Mouse (Mus musculus) MEL (cell line): Measurements from ENCODE around the gene Itpka.

Experiments
- BHLHE40 ChIP-seq: IDR thresholded peaks from 2 replicates; pipeline ENCODE4 v1.6.1; 2012; ENCODE audit warnings: low read depth, mild to moderate bottlenecking, inconsistent platforms, low read length, improper control_type of control experiment, borderline replicate concordance
- CTCF ChIP-seq, 3 experiments: IDR thresholded peaks in 2 of 3; conservative IDR thresholded peaks in 1 of 3; 2 replicates each; pipeline ENCODE4 v1.5.1; 2011 to 2012; ENCODE audit warnings: low read length in 3 of 3, low read depth in 2 of 3, mild to moderate bottlenecking in 2 of 3, improper control_type of control experiment in 1 of 3, inconsistent platforms in 1 of 3, mixed read lengths in 1 of 3, moderate library complexity in 1 of 3; ENCODE audit not compliant: control insufficient read depth in 1 of 3, insufficient read depth in 1 of 3, poor library complexity in 1 of 3, severe bottlenecking in 1 of 3
- ELF1 ChIP-seq: IDR thresholded peaks from 2 replicates; pipeline ENCODE4 v1.6.1; 2014; ENCODE audit warnings: low read depth, mild to moderate bottlenecking, inconsistent platforms, low read length, improper control_type of control experiment, moderate library complexity
- EP300 ChIP-seq, 2 experiments: IDR thresholded peaks; 2 replicates each; pipeline ENCODE4 v1.6.1; 2011; ENCODE audit warnings: improper control_type of control experiment in 2 of 2, low read length in 2 of 2, low read depth in 1 of 2, mild to moderate bottlenecking in 1 of 2
- ETS1 ChIP-seq: IDR thresholded peaks from 2 replicates; pipeline ENCODE4 v1.6.1; 2012; ENCODE audit warnings: low read depth, mild to moderate bottlenecking, inconsistent platforms, low read length, improper control_type of control experiment, moderate library complexity
- GABPA ChIP-seq: IDR thresholded peaks from 2 replicates; pipeline ENCODE4 v1.6.1; 2012; ENCODE audit warnings: low read depth, mild to moderate bottlenecking, inconsistent platforms, low read length, improper control_type of control experiment, moderate library complexity
- GATA1 ChIP-seq: IDR thresholded peaks from 2 replicates; pipeline ENCODE4 v1.6.1; 2011; ENCODE audit warnings: low read depth, low read length, improper control_type of control experiment
- MAX ChIP-seq: IDR thresholded peaks from 2 replicates; pipeline ENCODE4 v1.6.1; 2011; ENCODE audit warnings: low read length, improper control_type of control experiment
- POLR2A ChIP-seq, 2 experiments: IDR thresholded peaks; 2 replicates each; pipeline ENCODE4 v1.6.1; 2011 to 2012; ENCODE audit warnings: low read length in 2 of 2, mild to moderate bottlenecking in 2 of 2, control low read depth in 1 of 2, improper control_type of control experiment in 1 of 2, low read depth in 1 of 2, moderate library complexity in 1 of 2; ENCODE audit not compliant: control insufficient read depth in 1 of 2, insufficient read depth in 1 of 2, poor library complexity in 1 of 2
- POLR2AphosphoS2 ChIP-seq: IDR thresholded peaks from 2 replicates; pipeline ENCODE4 v1.6.1; 2011; ENCODE audit warnings: low read length, improper control_type of control experiment
- RAD21 ChIP-seq: IDR thresholded peaks from 2 replicates; pipeline ENCODE4 v1.6.1; 2011; ENCODE audit warnings: mild to moderate bottlenecking, low read depth, low read length, improper control_type of control experiment
- SMC3 ChIP-seq: IDR thresholded peaks from 2 replicates; pipeline ENCODE4 v1.6.1; 2011; ENCODE audit warnings: low read depth, low read length, improper control_type of control experiment
- TAL1 ChIP-seq: IDR thresholded peaks from 2 replicates; pipeline ENCODE4 v1.6.1; 2012; ENCODE audit warnings: mild to moderate bottlenecking, inconsistent platforms, low read length, moderate library complexity, mixed read lengths
- ZNF384 ChIP-seq: IDR thresholded peaks from 2 replicates; pipeline ENCODE4 v1.6.1; 2012; ENCODE audit warnings: low read depth, mild to moderate bottlenecking, inconsistent platforms, low read length, improper control_type of control experiment

GRCm38 (mm10) chr2:119743808-119744162 lies 1.6 kb downstream of the Itpka start:
- TF ChIP-seq POLR2A (IDR thresholded peaks at IDR 0.05; ENCODE audit: control insufficient read depth in 1 of 2, insufficient read depth in 1 of 2, low read depth in 1 of 2, low read length in 2 of 2, poor library complexity in 1 of 2) (no peak), ZNF384 (no peak), ETS1 (no peak), CTCF (IDR thresholded peaks at IDR 0.05 in 2 of 3, conservative IDR thresholded peaks at IDR 0.05 in 1 of 3; ENCODE audit: control insufficient read depth in 1 of 3, insufficient read depth in 1 of 3, low read depth in 2 of 3, low read length in 3 of 3, poor library complexity in 1 of 3, severe bottlenecking in 1 of 3) (no peak), RAD21 (no peak), EP300 (IDR thresholded peaks at IDR 0.05; ENCODE audit: low read depth in 1 of 2, low read length in 2 of 2) (no peak), MAX (no peak), GATA1 (no peak), TAL1 (no peak), GABPA (no peak), POLR2AphosphoS2 (no peak), ELF1 (no peak), BHLHE40 (no peak), SMC3 (no peak)
